Mouse (Mus musculus) liver, adult 2 months (tissue): ENCODE measurements around the gene Slc22a21. TPM values are rescaled to one million over a fixed set of nuclear protein-coding genes. Genes with fewer than 3 reads are reported as not detected.

Source experiments
- DNase-seq: peaks from one replicate; pipeline ENCODE4 v3.0.0-alpha.2; 2011; ENCODE audit warnings: low read depth, low spot score; ENCODE audit errors: extremely low read depth
- H3K27ac ChIP-seq: fragments of 200-500 bp; replicated peaks from 2 replicates; pipeline ENCODE4 v1.5.1; 2012; ENCODE audit warnings: low read depth, mild to moderate bottlenecking, control low read depth, inconsistent platforms, low read length; ENCODE audit not compliant: insufficient read depth
- H3K27me3 ChIP-seq: fragments of 200-500 bp; 2 replicates; pipeline ENCODE4 v1.6.1; 2012; ENCODE audit warnings: mild to moderate bottlenecking, moderate library complexity, low read length, inconsistent platforms; ENCODE audit not compliant: control insufficient read depth, insufficient read depth
- H3K36me3 ChIP-seq: fragments of 200-500 bp; 2 replicates; pipeline ENCODE4 v1.6.1; 2012; ENCODE audit warnings: low read length, inconsistent platforms; ENCODE audit not compliant: control insufficient read depth, insufficient read depth
- H3K4me1 ChIP-seq: fragments of 200-500 bp; 2 replicates; pipeline ENCODE4 v1.6.1; 2011; ENCODE audit warnings: low read length; ENCODE audit not compliant: control insufficient read depth, insufficient read depth
- H3K4me3 ChIP-seq: fragments of 200-500 bp; 2 replicates; pipeline ENCODE4 v1.5.1; 2011; ENCODE audit warnings: low read depth, mild to moderate bottlenecking, control low read depth, low read length, moderate library complexity; ENCODE audit not compliant: insufficient read depth
- H3K79me2 ChIP-seq: fragments of 200-500 bp; 2 replicates; pipeline ENCODE4 v1.6.1; 2012; ENCODE audit warnings: inconsistent platforms, mild to moderate bottlenecking, low read length, moderate library complexity; ENCODE audit not compliant: control insufficient read depth, insufficient read depth
- H3K9ac ChIP-seq: fragments of 200-500 bp; 2 replicates; pipeline ENCODE4 v1.6.1; 2012; ENCODE audit warnings: low read depth, mild to moderate bottlenecking, control low read depth, inconsistent platforms, low read length
- CTCF ChIP-seq: fragments of 200-500 bp; IDR thresholded peaks from 2 replicates; pipeline ENCODE4 v1.5.1; 2011; ENCODE audit warnings: low read depth, low read length, control low read depth
- POLR2A ChIP-seq: fragments of 200-500 bp; IDR thresholded peaks from 2 replicates; pipeline ENCODE4 v1.6.1; 2011; ENCODE audit warnings: low read length, control low read depth; ENCODE audit not compliant: insufficient read depth; ENCODE audit errors: extremely low read depth
- WGBS: fragments of 180-500 bp; shearing (Covaris S2); methylation state at CpG from one replicate; pipeline ENCODE4 v1.1.7; 2018; 5-methylcytosine and 5-hydroxymethylcytosine counted together
- polyA plus RNA-seq: library from polyadenylated mRNA; depleted of rRNA; stranded (reverse); fragments of >200 nt; gene quantifications from 2 replicates; pipeline ENCODE4 v1.2.3, GENCODE M21; 2012; rRNA removed
- total RNA-seq: library from RNA; depleted of rRNA; stranded (reverse); fragments of >200 nt; gene quantifications from 2 replicates; pipeline ENCODE4 v1.2.3, GENCODE M21; 2014; rRNA removed

Gene Slc22a21
- total and polyA plus RNA-seq, 2 experiments: 0.35 to 0.55 TPM

GRCm38 (mm10) chr11:53908686-53909085 lies 71.4 kb downstream of the Slc22a21 start:
- whole genome bisulfite sequencing: 46% methylated on average over 8 of the region's 8 CpGs
- peak; percentile 95 for DNase-seq
- no peak overlapping the region for H3K9ac ChIP-seq
- no peaks in the 10 kb centered on the region for H3K36me3 ChIP-seq
- no peak overlapping the region for H3K4me3 ChIP-seq
- TF ChIP-seq CTCF: no peak
- TF ChIP-seq POLR2A: no peak
- no peaks in the 10 kb centered on the region for H3K79me2 ChIP-seq
- peak overlapping the region; percentile 63 for H3K27ac ChIP-seq
- no peaks in the 10 kb centered on the region for H3K27me3 ChIP-seq
- H3K4me1 ChIP-seq: peaks cover 11% of the 10 kb centered on the region

- Histone ChIP-seq H3K36me3 (no peaks in the 10 kb centered on the region), H3K4me1 (peaks cover 11% of the 10 kb centered on the region), H3K4me3 (peak overlapping the region; percentile 0; the same call in 1 of the 2 replicates), H3K9ac (peak overlapping the region; percentile 4), H3K79me2 (no peaks in the 10 kb centered on the region), H3K27me3 (no peaks in the 10 kb centered on the region), H3K27ac (peak overlapping the region; percentile 46)
- 48% methylated on average over 9 of the region's 9 CpGs for WGBS
- no peak for TF ChIP-seq CTCF
- no peak for TF ChIP-seq POLR2A
- no peak for DNase-seq
Observed at GRCm38 (mm10) chr11:53904534-53904925, 75.6 kb downstream of the Slc22a21 start.

GRCm38 (mm10) chr11:53903781-53904533 lies 76.2 kb downstream of the Slc22a21 start:
- Histone ChIP-seq H3K36me3 (no peaks in the 10 kb centered on the region), H3K79me2 (no peaks in the 10 kb centered on the region), H3K27ac (peak overlapping the region; percentile 92), H3K4me1 (peaks cover 6% of the 10 kb centered on the region; the same call in 1 of the 2 replicates), H3K4me3 (peak overlapping the region; percentile 59), H3K9ac (peak overlapping the region; percentile 70), H3K27me3 (no peaks in the 10 kb centered on the region)
- TF ChIP-seq POLR2A (no peak), CTCF (no peak)
- WGBS: 13% methylated on average over 16 of the region's 16 CpGs
- peak; percentile 97 for DNase-seq

GRCm38 (mm10) chr11:53902741-53903140 lies 77.4 kb downstream of the Slc22a21 start:
- 26% methylated on average over 14 of the region's 14 CpGs for WGBS
- Histone ChIP-seq H3K36me3 (no peaks in the 10 kb centered on the region), H3K9ac (peak overlapping the region; percentile 70), H3K4me3 (peak overlapping the region; percentile 59), H3K27me3 (no peaks in the 10 kb centered on the region), H3K4me1 (peaks cover 5% of the 10 kb centered on the region; the same call in 1 of the 2 replicates), H3K27ac (peak overlapping the region; percentile 92), H3K79me2 (no peaks in the 10 kb centered on the region)
- no peak for TF ChIP-seq POLR2A
- TF ChIP-seq CTCF: no peak
- peak; percentile 97 for DNase-seq

- DNase-seq: no peak
- Histone ChIP-seq H3K9ac (no peak overlapping the region), H3K27me3 (no peaks in the 10 kb centered on the region), H3K4me1 (peaks cover 5% of the 10 kb centered on the region; the same call in 1 of the 2 replicates), H3K27ac (no peak overlapping the region), H3K4me3 (no peak overlapping the region), H3K36me3 (no peaks in the 10 kb centered on the region), H3K79me2 (no peaks in the 10 kb centered on the region)
- TF ChIP-seq CTCF: no peak
- TF ChIP-seq POLR2A: no peak
- 28% methylated on average over 1 of the region's 1 CpGs for WGBS
Observed at GRCm38 (mm10) chr11:53900991-53901390, 79.1 kb downstream of the Slc22a21 start.

- Histone ChIP-seq H3K79me2 (no peaks in the 10 kb centered on the region), H3K27me3 (no peaks in the 10 kb centered on the region), H3K9ac (no peak overlapping the region), H3K36me3 (no peaks in the 10 kb centered on the region), H3K4me3 (no peak overlapping the region), H3K4me1 (peaks cover 5% of the 10 kb centered on the region; the same call in 1 of the 2 replicates), H3K27ac (no peak overlapping the region)
- no peak for DNase-seq
- WGBS: 96% methylated on average over 6 of the region's 6 CpGs
- no peak for TF ChIP-seq CTCF
- no peak for TF ChIP-seq POLR2A
Observed at GRCm38 (mm10) chr11:53899981-53900380, 80.2 kb downstream of the Slc22a21 start.

Other genes starting within 250 kb of the Slc22a21 start
- 37.5 and 44.2 TPM in 2 replicates for gene Irf1, start 210.3 kb downstream of the Slc22a21 start, total RNA-seq
- gene Irf1, start 210.3 kb downstream of the Slc22a21 start, polyA plus RNA-seq: 27.9 and 43.0 TPM in 2 replicates
- not detected in 2 replicates for gene Gm17334, start 207.1 kb downstream of the Slc22a21 start, total RNA-seq
- gene Gm17334, start 207.1 kb downstream of the Slc22a21 start, polyA plus RNA-seq: 0.16 TPM in 1 of 2 replicates, not detected in the other
- gene Gm12216, start 121.1 kb downstream of the Slc22a21 start, total RNA-seq: 2.2 and 3.2 TPM in 2 replicates
- gene Gm12216, start 121.1 kb downstream of the Slc22a21 start, polyA plus RNA-seq: 2.4 and 2.7 TPM in 2 replicates
- 19.7 and 20.8 TPM in 2 replicates for gene Slc22a5, start 88.7 kb downstream of the Slc22a21 start, total RNA-seq
- 14.7 and 17.0 TPM in 2 replicates for gene Slc22a5, start 88.7 kb downstream of the Slc22a21 start, polyA plus RNA-seq
- 2.0 and 3.8 TPM in 2 replicates for gene Slc22a4, start 47.8 kb upstream of the Slc22a21 start, total RNA-seq
- 1.7 and 2.4 TPM in 2 replicates for gene Slc22a4, start 47.8 kb upstream of the Slc22a21 start, polyA plus RNA-seq
- 1.6 and 1.9 TPM in 2 replicates for gene Pdlim4, start 88.7 kb upstream of the Slc22a21 start, total RNA-seq
- gene Pdlim4, start 88.7 kb upstream of the Slc22a21 start, polyA plus RNA-seq: 2.6 and 3.0 TPM in 2 replicates
- 4.4 and 5.5 TPM in 2 replicates for gene P4ha2, start 119.8 kb upstream of the Slc22a21 start, total RNA-seq
- 2.9 and 3.7 TPM in 2 replicates for gene P4ha2, start 119.8 kb upstream of the Slc22a21 start, polyA plus RNA-seq